Mouse (Mus musculus): ENCODE measurements around the gene Rps12. TPM values are rescaled to one million over a fixed set of nuclear protein-coding genes. Genes with fewer than 3 reads are reported as not detected.

Gene Rps12
- 2,797 and 3,188 TPM in 2 replicates for polyA plus RNA-seq (2012; rRNA removed)

GRCm38 (mm10) chr10:23787062-23787821 is at the start of gene Rps12:
TSS of gene Rps12 (minus strand) at chr10:23787275.

GRCm38 (mm10) chr10:23796551-23797503 is 9.8 kb upstream of the Rps12 start, which contains the start of gene Slc18b1:
TSS of gene Slc18b1 (plus strand) at chr10:23796986.

Other genes with a start within 250 kb of the Rps12 start
- 24.3 and 25.2 TPM in 2 replicates for gene Slc18b1, start 9.7 kb upstream of the Rps12 start, polyA plus RNA-seq (2012; rRNA removed)
- gene Vnn3, start 64.2 kb upstream of the Rps12 start, polyA plus RNA-seq (2012; rRNA removed): 0.06 and 0.07 TPM in 2 replicates
- 0.44 and 0.58 TPM in 2 replicates for gene Vnn1, start 107.4 kb upstream of the Rps12 start, polyA plus RNA-seq (2012; rRNA removed)
- gene Taar1, start 133.1 kb upstream of the Rps12 start, polyA plus RNA-seq (2012; rRNA removed): not detected in 2 replicates
- not detected in 2 replicates for gene Taar2, start 151.3 kb upstream of the Rps12 start, polyA plus RNA-seq (2012; rRNA removed)
- gene Taar3, start 162.3 kb upstream of the Rps12 start, polyA plus RNA-seq (2012; rRNA removed): not detected in 2 replicates
- not detected in 2 replicates for gene Taar4, start 173.2 kb upstream of the Rps12 start, polyA plus RNA-seq (2012; rRNA removed)
- gene Taar5, start 183.4 kb upstream of the Rps12 start, polyA plus RNA-seq (2012; rRNA removed): 0.13 and 0.16 TPM in 2 replicates
- not detected in 2 replicates for gene Taar6, start 198.4 kb upstream of the Rps12 start, polyA plus RNA-seq (2012; rRNA removed)
- gene Taar7a, start 206.2 kb upstream of the Rps12 start, polyA plus RNA-seq (2012; rRNA removed): not detected in 2 replicates
- gene Taar7b, start 212.7 kb upstream of the Rps12 start, polyA plus RNA-seq (2012; rRNA removed): not detected in 2 replicates
- not detected in 2 replicates for gene Taar7d, start 239.9 kb upstream of the Rps12 start, polyA plus RNA-seq (2012; rRNA removed)